Mouse (Mus musculus) MEL (cell line): Measurements from ENCODE around the gene Micall1. TPM values are rescaled to one million over a fixed set of nuclear protein-coding genes. Genes with fewer than 3 reads are reported as not detected.

Experiments
- DNase-seq: peaks from one replicate; pipeline ENCODE4 v3.0.0; 2011; ENCODE audit warnings: low read depth, low spot score
- H3K27ac ChIP-seq: 2 replicates; pipeline ENCODE4 v1.5.1; 2012; ENCODE audit warnings: low read depth, mild to moderate bottlenecking, control low read depth, low read length, moderate library complexity; ENCODE audit not compliant: control insufficient read depth
- H3K27me3 ChIP-seq, 2 experiments: fragments of 150-350 bp in 1 of 2; sonication (generic) in 1 of 2; 2 replicates each; pipeline ENCODE4 v1.6.1; 2012; ENCODE audit warnings: low read length in 2 of 2, mild to moderate bottlenecking in 2 of 2, improper control_type of control experiment in 1 of 2, moderate library complexity in 1 of 2; ENCODE audit not compliant: insufficient read depth in 2 of 2, control insufficient read depth in 1 of 2
- H3K36me3 ChIP-seq, 2 experiments: 2 replicates each; pipeline ENCODE4 v1.6.1; 2012 to 2014; ENCODE audit warnings: low read length in 2 of 2, improper control_type of control experiment in 1 of 2, inconsistent platforms in 1 of 2, mild to moderate bottlenecking in 1 of 2; ENCODE audit not compliant: insufficient read depth in 2 of 2, control insufficient read depth in 1 of 2
- H3K4me1 ChIP-seq, 2 experiments: fragments of 150-350 bp in 1 of 2; sonication (generic) in 1 of 2; 2 replicates each; pipeline ENCODE4 v1.6.1; 2012; ENCODE audit warnings: low read length in 2 of 2, improper control_type of control experiment in 1 of 2, mild to moderate bottlenecking in 1 of 2; ENCODE audit not compliant: insufficient read depth in 2 of 2, control insufficient read depth in 1 of 2
- H3K4me3 ChIP-seq, 2 experiments: fragments of 150-350 bp in 1 of 2; sonication (generic) in 1 of 2; 2 replicates each; pipeline ENCODE4 v1.5.1; 2012; ENCODE audit warnings: low read depth in 2 of 2, low read length in 2 of 2, mild to moderate bottlenecking in 2 of 2, moderate library complexity in 2 of 2, control low read depth in 1 of 2, improper control_type of control experiment in 1 of 2; ENCODE audit not compliant: control insufficient read depth in 1 of 2, insufficient read depth in 1 of 2
- H3K79me2 ChIP-seq: 2 replicates; pipeline ENCODE4 v1.6.1; 2012; ENCODE audit warnings: mild to moderate bottlenecking, low read length, moderate library complexity; ENCODE audit not compliant: control insufficient read depth, poor library complexity, insufficient read depth
- H3K9ac ChIP-seq: 2 replicates; pipeline ENCODE4 v1.6.1; 2012; ENCODE audit warnings: low read depth, mild to moderate bottlenecking, control low read depth, low read length, moderate library complexity; ENCODE audit not compliant: control insufficient read depth, poor library complexity, severe bottlenecking
- H3K9me3 ChIP-seq: fragments of 150-350 bp; sonication (generic); replicated peaks from 2 replicates; pipeline ENCODE4 v1.6.1; 2012; ENCODE audit warnings: mild to moderate bottlenecking, low read length, improper control_type of control experiment, moderate library complexity; ENCODE audit not compliant: insufficient read depth
- CHD1 ChIP-seq: IDR thresholded peaks from 2 replicates; pipeline ENCODE4 v1.6.1; 2012; ENCODE audit warnings: low read depth, mild to moderate bottlenecking, inconsistent platforms, low read length, improper control_type of control experiment
- CHD2 ChIP-seq: IDR thresholded peaks from 2 replicates; pipeline ENCODE4 v1.6.1; 2011; ENCODE audit warnings: low read length, improper control_type of control experiment
- CTCF ChIP-seq, 3 experiments: IDR thresholded peaks in 2 of 3; conservative IDR thresholded peaks in 1 of 3; 2 replicates each; pipeline ENCODE4 v1.5.1; 2011 to 2012; ENCODE audit warnings: low read length in 3 of 3, low read depth in 2 of 3, mild to moderate bottlenecking in 2 of 3, improper control_type of control experiment in 1 of 3, inconsistent platforms in 1 of 3, mixed read lengths in 1 of 3, moderate library complexity in 1 of 3; ENCODE audit not compliant: control insufficient read depth in 1 of 3, insufficient read depth in 1 of 3, poor library complexity in 1 of 3, severe bottlenecking in 1 of 3
- E2F4 ChIP-seq: IDR thresholded peaks from 2 replicates; pipeline ENCODE4 v1.6.1; 2011; ENCODE audit warnings: low read depth, low read length, improper control_type of control experiment, borderline replicate concordance
- ETS1 ChIP-seq: IDR thresholded peaks from 2 replicates; pipeline ENCODE4 v1.6.1; 2012; ENCODE audit warnings: low read depth, mild to moderate bottlenecking, inconsistent platforms, low read length, improper control_type of control experiment, moderate library complexity
- GABPA ChIP-seq: IDR thresholded peaks from 2 replicates; pipeline ENCODE4 v1.6.1; 2012; ENCODE audit warnings: low read depth, mild to moderate bottlenecking, inconsistent platforms, low read length, improper control_type of control experiment, moderate library complexity
- GATA1 ChIP-seq: IDR thresholded peaks from 2 replicates; pipeline ENCODE4 v1.6.1; 2011; ENCODE audit warnings: low read depth, low read length, improper control_type of control experiment
- HCFC1 ChIP-seq: IDR thresholded peaks from 2 replicates; pipeline ENCODE4 v1.6.1; 2012; ENCODE audit warnings: low read depth, mild to moderate bottlenecking, inconsistent platforms, low read length, improper control_type of control experiment, moderate library complexity
- JUND ChIP-seq: IDR thresholded peaks from 2 replicates; pipeline ENCODE4 v1.6.1; 2011; ENCODE audit warnings: low read depth, mild to moderate bottlenecking, improper control_type of control experiment, low read length
- MAFK ChIP-seq: IDR thresholded peaks from 2 replicates; pipeline ENCODE4 v1.6.1; 2011; ENCODE audit warnings: low read depth, mild to moderate bottlenecking, low read length, improper control_type of control experiment, borderline replicate concordance
- POLR2A ChIP-seq, 2 experiments: IDR thresholded peaks; 2 replicates each; pipeline ENCODE4 v1.6.1; 2011 to 2012; ENCODE audit warnings: low read length in 2 of 2, mild to moderate bottlenecking in 2 of 2, control low read depth in 1 of 2, improper control_type of control experiment in 1 of 2, low read depth in 1 of 2, moderate library complexity in 1 of 2; ENCODE audit not compliant: control insufficient read depth in 1 of 2, insufficient read depth in 1 of 2, poor library complexity in 1 of 2
- POLR2AphosphoS2 ChIP-seq: IDR thresholded peaks from 2 replicates; pipeline ENCODE4 v1.6.1; 2011; ENCODE audit warnings: low read length, improper control_type of control experiment
- RAD21 ChIP-seq: IDR thresholded peaks from 2 replicates; pipeline ENCODE4 v1.6.1; 2011; ENCODE audit warnings: mild to moderate bottlenecking, low read depth, low read length, improper control_type of control experiment
- RCOR1 ChIP-seq: IDR thresholded peaks from 2 replicates; pipeline ENCODE4 v1.6.1; 2012; ENCODE audit warnings: low read depth, mild to moderate bottlenecking, inconsistent platforms, low read length, improper control_type of control experiment
- TBP ChIP-seq: IDR thresholded peaks from 2 replicates; pipeline ENCODE4 v1.8.0; 2011; ENCODE audit warnings: low read depth, low read length, improper control_type of control experiment
- TCF12 ChIP-seq: IDR thresholded peaks from 2 replicates; pipeline ENCODE4 v1.6.1; 2014; ENCODE audit warnings: low read depth, mild to moderate bottlenecking, inconsistent platforms, low read length, improper control_type of control experiment, moderate library complexity
- UBTF ChIP-seq: IDR thresholded peaks from 2 replicates; pipeline ENCODE4 v1.6.1; 2012; ENCODE audit warnings: low read depth, mild to moderate bottlenecking, inconsistent platforms, low read length, improper control_type of control experiment, moderate library complexity, borderline replicate concordance; ENCODE audit not compliant: insufficient read depth
- USF2 ChIP-seq, 2 experiments: IDR thresholded peaks; 2 replicates each; pipeline ENCODE4 v1.6.1; 2011 to 2012; ENCODE audit warnings: improper control_type of control experiment in 2 of 2, low read length in 2 of 2, borderline replicate concordance in 1 of 2, inconsistent platforms in 1 of 2, low read depth in 1 of 2, mild to moderate bottlenecking in 1 of 2; ENCODE audit not compliant: insufficient read depth in 1 of 2
- ZC3H11A ChIP-seq: IDR thresholded peaks from 2 replicates; pipeline ENCODE4 v1.6.1; 2012; ENCODE audit warnings: low read depth, mild to moderate bottlenecking, inconsistent platforms, low read length, improper control_type of control experiment
- ZKSCAN1 ChIP-seq: IDR thresholded peaks from 2 replicates; pipeline ENCODE4 v1.6.1; 2012; ENCODE audit warnings: low read depth, mild to moderate bottlenecking, inconsistent platforms, low read length, improper control_type of control experiment, moderate library complexity
- polyA plus RNA-seq, 2 experiments: library from polyadenylated mRNA; stranded (reverse) in 1 of 2; unstranded in 1 of 2; fragments of >175 nt in 1 of 2; fragments of >200 nt in 1 of 2; gene quantifications; 2 replicates each; pipeline versions ENCODE4 v1.2.1 to v1.2.4; 2012; ENCODE audit warnings: low replicate concordance in 2 of 2, low read depth in 1 of 2; ENCODE audit not compliant: insufficient read length in 2 of 2, insufficient read depth in 1 of 2, missing spikeins in 1 of 2
- total RNA-seq: library from RNA; depleted of rRNA; stranded (reverse); fragments of 300-350 nt; gene quantifications from 2 replicates; pipeline ENCODE4 v1.2.3, GENCODE M21; 2012

Gene Micall1
- total and polyA plus RNA-seq, 3 experiments, result 4.8 to 13.5 TPM; not detected in 1

DNA sequence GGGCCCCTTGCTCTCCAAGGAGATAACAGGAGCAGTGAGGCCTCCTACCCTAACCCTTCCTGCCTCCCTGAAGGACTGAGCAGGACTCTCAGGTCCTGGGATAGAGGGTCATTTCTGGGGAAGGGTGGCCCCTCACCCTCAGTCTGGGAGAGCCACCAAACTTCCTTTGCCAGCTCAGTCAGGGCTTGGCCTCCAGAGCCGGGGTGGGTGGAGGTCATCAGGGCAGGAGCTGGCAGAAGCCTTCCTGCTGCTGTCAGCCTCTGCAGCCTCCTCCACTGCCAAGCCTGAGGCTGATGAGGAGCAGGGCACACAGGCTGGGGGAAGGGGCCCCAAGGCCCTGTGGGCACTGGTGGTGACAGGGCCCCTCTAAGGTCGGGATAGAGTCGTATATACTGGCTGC, 46.9 kb downstream of the Micall1 start:
- H3K27me3 ChIP-seq, result peaks cover 2 to 4% of the 10 kb centered on the region in 2 experiments; a peak in 3 of 4 replicates
- DNase-seq, result no peak
- no peak overlapping the region for H3K4me3 ChIP-seq

DNA sequence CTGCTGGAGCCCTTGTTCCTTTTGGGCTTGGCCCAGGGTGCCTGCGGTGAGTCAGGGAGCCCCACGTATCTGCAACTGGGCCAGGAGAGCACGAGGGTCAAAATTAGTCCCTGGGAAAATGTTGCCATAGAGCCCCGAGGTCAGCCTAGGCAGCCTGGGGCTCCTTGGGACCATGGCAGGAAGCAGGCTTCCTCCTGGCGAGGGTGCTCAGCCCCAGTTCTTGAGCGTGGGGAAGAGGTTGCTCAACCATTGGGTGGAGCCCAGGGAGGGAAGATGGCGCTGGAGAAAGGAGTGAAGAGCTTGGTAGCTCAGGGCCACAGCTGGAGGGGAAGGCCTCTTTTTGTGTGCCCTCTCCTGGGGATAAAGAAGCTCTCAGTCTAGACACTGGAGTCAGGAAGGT, 53.6 kb downstream of the Micall1 start:
- DNase-seq, result no peak
- TF ChIP-seq E2F4, result no peak
- TF ChIP-seq CTCF (IDR thresholded peaks at IDR 0.05 in 2 of 3, conservative IDR thresholded peaks at IDR 0.05 in 1 of 3; ENCODE audit: control insufficient read depth in 1 of 3, insufficient read depth in 1 of 3, low read depth in 2 of 3, low read length in 3 of 3, poor library complexity in 1 of 3, severe bottlenecking in 1 of 3), result no peak
- no peak for TF ChIP-seq POLR2AphosphoS2
- no peak for TF ChIP-seq ZKSCAN1
- TF ChIP-seq HCFC1, result no peak
- Histone ChIP-seq H3K79me2 (no peaks in the 10 kb centered on the region), H3K9ac (no peak overlapping the region), H3K27ac (no peak overlapping the region), H3K4me3 (no peak overlapping the region), H3K36me3 (no peaks in the 10 kb centered on the region), H3K9me3 (no peaks in the 10 kb centered on the region), H3K27me3 (peaks cover 2 to 8% of the 10 kb centered on the region in 2 experiments), H3K4me1 (no peaks in the 10 kb centered on the region)

More for the DNA sequence above, 46.9 kb downstream of the Micall1 start:
- no peaks in the 10 kb centered on the region for H3K4me1 ChIP-seq
- no peaks in the 10 kb centered on the region for H3K9me3 ChIP-seq
- H3K79me2 ChIP-seq, result no peaks in the 10 kb centered on the region
- no peak overlapping the region for H3K27ac ChIP-seq
- TF ChIP-seq MAFK (no peak), GATA1 (no peak), JUND (no peak), GABPA (no peak), USF2 (IDR thresholded peaks at IDR 0.05; ENCODE audit: borderline replicate concordance in 1 of 2, insufficient read depth in 1 of 2, low read depth in 1 of 2, low read length in 2 of 2) (no peak), UBTF (no peak), TBP (no peak), ZKSCAN1 (no peak), RCOR1 (no peak), ETS1 (no peak), RAD21 (no peak), TCF12 (no peak), POLR2A (IDR thresholded peaks at IDR 0.05; ENCODE audit: control insufficient read depth in 1 of 2, insufficient read depth in 1 of 2, low read depth in 1 of 2, low read length in 2 of 2, poor library complexity in 1 of 2) (no peak), CHD1 (no peak), CHD2 (no peak), ZC3H11A (no peak)
- H3K36me3 ChIP-seq, result peaks cover 0 to 2% of the 10 kb centered on the region in 2 experiments; a peak in 1 of 4 replicates
- no peak overlapping the region for H3K9ac ChIP-seq
